Mouse (Mus musculus) C2C12 (cell line): ENCODE measurements around the gene Dnajc6. TPM values are rescaled to one million over a fixed set of nuclear protein-coding genes. Genes with fewer than 3 reads are reported as not detected.

Experiments used
- H3K27me3 ChIP-seq: one replicate; pipeline ENCODE4 v1.6.1; 2011; ENCODE audit not compliant: control insufficient read depth, insufficient read depth, insufficient read length
- H3K36me3 ChIP-seq: one replicate; pipeline ENCODE4 v1.6.1; 2011; ENCODE audit not compliant: control insufficient read depth, insufficient read depth
- H3K4me3 ChIP-seq: one replicate; pipeline ENCODE4 v1.5.1; 2011; ENCODE audit warnings: mild to moderate bottlenecking, control low read depth; ENCODE audit not compliant: poor library complexity, insufficient read depth, severe bottlenecking
- H3K79me2 ChIP-seq: one replicate; pipeline ENCODE4 v1.6.1; 2011; ENCODE audit not compliant: control insufficient read depth, insufficient read depth
- H3K79me3 ChIP-seq: one replicate; pipeline ENCODE4 v1.6.1; 2011; ENCODE audit warnings: low read depth, control low read depth
- H3ac ChIP-seq: one replicate; pipeline ENCODE3; 2011; ENCODE audit warnings: low read depth; ENCODE audit not compliant: control insufficient read depth, insufficient read length
- CEBPB ChIP-seq: IDR thresholded peaks from one replicate; pipeline ENCODE4 v1.6.1; 2011; ENCODE audit warnings: low read depth, mild to moderate bottlenecking, control low read depth, moderate library complexity
- CTCF ChIP-seq: IDR thresholded peaks from one replicate; pipeline ENCODE4 v1.5.1; 2011; ENCODE audit not compliant: control insufficient read depth, insufficient read depth, insufficient read length
- FOSL1 ChIP-seq: IDR thresholded peaks from one replicate; pipeline ENCODE4 v1.8.0; 2011; ENCODE audit warnings: mild to moderate bottlenecking, low read length; ENCODE audit not compliant: poor library complexity, insufficient read depth, severe bottlenecking
- MAX ChIP-seq: IDR thresholded peaks from one replicate; pipeline ENCODE4 v1.6.1; 2011; ENCODE audit warnings: mild to moderate bottlenecking, control low read depth
- MYOD1 ChIP-seq: IDR thresholded peaks from one replicate; pipeline ENCODE4 v1.6.1; 2011; ENCODE audit warnings: low read depth; ENCODE audit not compliant: control insufficient read depth, insufficient read length
- MYOG ChIP-seq: IDR thresholded peaks from one replicate; pipeline ENCODE4 v1.6.1; 2011; ENCODE audit not compliant: control insufficient read depth, insufficient read length; ENCODE audit errors: extremely low read depth
- USF1 ChIP-seq: IDR thresholded peaks from one replicate; pipeline ENCODE4 v1.6.1; 2011; ENCODE audit warnings: low read depth, mild to moderate bottlenecking, control low read depth, moderate library complexity
- polyA plus RNA-seq: library from polyadenylated mRNA; unstranded; fragments of >200 nt; fragmentation: generic; extraction: Trizol; gene quantifications from one replicate; pipeline ENCODE4 v1.2.1, GENCODE M21; 2012; ENCODE audit warnings: missing spikeins

Gene Dnajc6
- polyA plus RNA-seq, 1 experiment = not detected

- no peaks in the 10 kb centered on the region for H3K27me3 ChIP-seq
- H3K79me3 ChIP-seq = no peaks in the 10 kb centered on the region
- no peaks in the 10 kb centered on the region for H3K36me3 ChIP-seq
- no peak overlapping the region for H3ac ChIP-seq
- no peaks in the 10 kb centered on the region for H3K79me2 ChIP-seq
- H3K4me3 ChIP-seq = no peak overlapping the region
- TF ChIP-seq USF1 = no peak
- no peak for TF ChIP-seq MYOD1
- no peak for TF ChIP-seq CTCF
- TF ChIP-seq CEBPB = no peak
- TF ChIP-seq MAX = no peak
- no peak for TF ChIP-seq MYOG
- no peak for TF ChIP-seq FOSL1
These were observed 179.3 kb downstream of the Dnajc6 start for GRCm38 (mm10) chr4:101675726-101676125.

GRCm38 (mm10) chr4:101682620-101683019 is 186.2 kb downstream of the Dnajc6 start:
- no peak overlapping the region for H3K4me3 ChIP-seq
- no peaks in the 10 kb centered on the region for H3K27me3 ChIP-seq
- TF ChIP-seq MAX (no peak), FOSL1 (no peak), CEBPB (no peak), USF1 (no peak), MYOD1 (no peak), MYOG (no peak), CTCF (no peak)
- no peaks in the 10 kb centered on the region for H3K36me3 ChIP-seq
- H3K79me2 ChIP-seq = no peaks in the 10 kb centered on the region
- no peak overlapping the region for H3ac ChIP-seq
- no peaks in the 10 kb centered on the region for H3K79me3 ChIP-seq

DNA sequence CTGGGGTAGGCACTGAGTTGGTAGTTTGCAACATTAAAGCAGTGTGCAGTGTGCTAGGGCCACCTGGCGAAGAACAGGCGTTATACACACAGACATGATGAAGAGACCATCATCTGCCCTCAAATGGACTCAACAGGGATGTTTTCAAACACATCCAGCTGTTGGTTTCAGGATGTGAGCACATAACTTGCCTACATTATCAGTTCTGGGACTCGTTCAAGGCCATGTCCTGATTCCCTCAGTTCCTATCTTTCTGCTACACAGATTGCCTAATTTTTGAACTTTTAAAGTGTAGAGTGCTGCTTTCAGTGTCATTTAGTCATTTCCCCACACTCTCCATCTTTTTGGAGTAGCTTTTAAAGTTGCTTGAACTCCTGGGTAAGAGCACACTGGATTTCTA is 186.6 kb downstream of the Dnajc6 start:
- Histone ChIP-seq H3K4me3 (no peak overlapping the region), H3K79me3 (no peaks in the 10 kb centered on the region), H3ac (no peak overlapping the region), H3K27me3 (no peaks in the 10 kb centered on the region), H3K79me2 (no peaks in the 10 kb centered on the region), H3K36me3 (no peaks in the 10 kb centered on the region)
- no peak for TF ChIP-seq FOSL1
- no peak for TF ChIP-seq CTCF

DNA sequence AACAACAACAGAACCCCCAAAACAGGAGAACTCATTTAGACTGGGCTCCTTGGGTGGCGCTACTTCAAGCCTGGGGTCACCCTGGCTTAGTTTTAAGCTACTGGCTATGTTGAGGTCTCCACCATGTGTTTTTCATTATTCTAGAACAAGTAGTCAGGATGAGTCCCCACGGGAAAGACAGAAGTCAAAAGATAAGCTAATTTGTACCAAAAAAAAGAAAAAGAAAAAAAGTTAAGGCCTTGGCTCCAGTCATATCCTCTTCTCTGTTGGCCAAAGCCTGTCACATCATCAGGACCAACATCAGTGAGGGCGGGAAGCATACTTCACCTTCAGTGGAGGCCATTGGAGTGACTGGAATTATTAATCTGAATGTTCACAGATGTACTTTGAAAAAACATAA is 188.4 kb downstream of the Dnajc6 start:
- H3K79me2 ChIP-seq = no peaks in the 10 kb centered on the region
- H3K27me3 ChIP-seq = no peaks in the 10 kb centered on the region
- no peaks in the 10 kb centered on the region for H3K79me3 ChIP-seq
- no peak for TF ChIP-seq MAX
- no peak for TF ChIP-seq USF1
- TF ChIP-seq CTCF = no peak
- TF ChIP-seq FOSL1 = no peak
- no peak for TF ChIP-seq MYOD1
- TF ChIP-seq CEBPB = no peak
- no peak overlapping the region for H3ac ChIP-seq
- H3K36me3 ChIP-seq = no peaks in the 10 kb centered on the region
- no peak overlapping the region for H3K4me3 ChIP-seq

GRCm38 (mm10) chr4:101686227-101686810 is 189.9 kb downstream of the Dnajc6 start:
- TF ChIP-seq MAX = no peak
- no peak for TF ChIP-seq FOSL1
- TF ChIP-seq CTCF = no peak
- no peak for TF ChIP-seq MYOD1
- TF ChIP-seq MYOG = no peak
- no peak for TF ChIP-seq CEBPB
- no peak for TF ChIP-seq USF1
- H3K27me3 ChIP-seq = no peaks in the 10 kb centered on the region
- H3K4me3 ChIP-seq = no peak overlapping the region
- H3ac ChIP-seq = no peak overlapping the region
- no peaks in the 10 kb centered on the region for H3K79me3 ChIP-seq
- no peaks in the 10 kb centered on the region for H3K79me2 ChIP-seq
- no peaks in the 10 kb centered on the region for H3K36me3 ChIP-seq

DNA sequence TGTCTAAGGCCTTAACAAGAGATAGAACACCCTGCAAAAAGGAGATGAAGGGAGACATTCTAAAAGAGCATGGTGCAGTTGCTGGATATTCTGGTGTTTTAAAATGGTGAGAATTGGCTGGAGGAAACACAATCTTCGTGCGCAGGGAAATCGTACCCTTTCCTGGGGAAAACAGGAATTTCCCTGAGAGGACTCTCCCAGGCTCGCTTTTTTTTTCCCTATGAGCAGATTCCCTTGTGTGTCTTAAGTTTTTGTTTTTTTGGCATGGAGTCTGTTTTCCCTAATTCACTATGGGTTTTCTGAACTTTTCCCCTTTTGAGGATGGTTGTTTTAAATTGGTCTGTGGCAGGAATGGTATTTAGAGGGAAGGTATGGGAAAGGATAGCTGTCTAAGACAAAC is 192.8 kb downstream of the Dnajc6 start:
- Histone ChIP-seq H3K79me3 (no peaks in the 10 kb centered on the region), H3K79me2 (no peaks in the 10 kb centered on the region), H3ac (no peak overlapping the region), H3K4me3 (no peak overlapping the region), H3K36me3 (no peaks in the 10 kb centered on the region), H3K27me3 (no peaks in the 10 kb centered on the region)
- TF ChIP-seq MAX (no peak), CTCF (no peak), MYOD1 (no peak), CEBPB (no peak), MYOG (no peak), USF1 (no peak), FOSL1 (no peak)
